Mouse (Mus musculus) cerebellum, postnatal 36 days (tissue): Measurements from ENCODE around the gene M1ap.
A peak's percentile ranks its signal among the peaks of the same experiment; 100 is the strongest.

Source experiments
- DNase-seq, 2 experiments: peaks; one replicate each; pipeline ENCODE4 v3.0.0; 2021 to 2022; ENCODE audit warnings: mixed read lengths in 2 of 2

M1ap gene

GRCm38 (mm10) chr6:83038496-83039012, 91.9 kb downstream of the M1ap start:
- peak; percentile 91 to 92 for DNase-seq

GRCm38 (mm10) chr6:83040601-83041000, 93.9 kb downstream of the M1ap start:
- no peak for DNase-seq

- no peak for DNase-seq
These were observed 96.9 kb downstream of the M1ap start for GRCm38 (mm10) chr6:83043561-83043960.

GRCm38 (mm10) chr6:83043993-83044392, 97.3 kb downstream of the M1ap start:
- DNase-seq = no peak

- DNase-seq = no peak
These were observed 98.0 kb downstream of the M1ap start for GRCm38 (mm10) chr6:83044742-83045141.

GRCm38 (mm10) chr6:83049367-83049766, 102.7 kb downstream of the M1ap start:
- DNase-seq = no peak

- peak in 1 of 2 experiments; percentile 25 for DNase-seq
These were observed 106.6 kb downstream of the M1ap start for GRCm38 (mm10) chr6:83053136-83053960.

GRCm38 (mm10) chr6:83054074-83054851, 107.6 kb downstream of the M1ap start, which contains the start of gene Aup1:
Gene Aup1 (plus strand): TSS chr6:83054521.
- peak; percentile 96 for DNase-seq

GRCm38 (mm10) chr6:83054871-83055431, 108.2 kb downstream of the M1ap start, which contains the start of gene Htra2:
Gene Htra2 (minus strand): TSS chr6:83055273.
- DNase-seq = no peak

GRCm38 (mm10) chr6:83057790-83058189, 111.1 kb downstream of the M1ap start, which contains the start of gene Dqx1:
Gene Dqx1 (plus strand): TSS chr6:83057844.
- DNase-seq = no peak

GRCm38 (mm10) chr6:83058725-83059124, 112.0 kb downstream of the M1ap start:
- no peak for DNase-seq

- DNase-seq = no peak
These were observed 119.3 kb downstream of the M1ap start for GRCm38 (mm10) chr6:83065995-83066394.

GRCm38 (mm10) chr6:83066441-83066840, 119.7 kb downstream of the M1ap start:
- no peak for DNase-seq

- no peak for DNase-seq
These were observed 121.5 kb downstream of the M1ap start for GRCm38 (mm10) chr6:83068221-83068620.

- DNase-seq = no peak
These were observed 122.2 kb downstream of the M1ap start for GRCm38 (mm10) chr6:83068706-83069487.

- peak in 1 of 2 experiments; percentile 17 for DNase-seq
These were observed 123.0 kb downstream of the M1ap start for GRCm38 (mm10) chr6:83069488-83070246.

- no peak for DNase-seq
These were observed 123.4 kb downstream of the M1ap start, which contains the start of gene Tlx2 for GRCm38 (mm10) chr6:83070247-83070310. Gene Tlx2 (minus strand): TSS chr6:83070293.

- peak; percentile 22 to 58 for DNase-seq
These were observed 123.9 kb downstream of the M1ap start for GRCm38 (mm10) chr6:83070311-83071219.

GRCm38 (mm10) chr6:83071220-83071619, 124.5 kb downstream of the M1ap start:
- peak in 1 of 2 experiments; percentile 27 for DNase-seq

GRCm38 (mm10) chr6:83074979-83075378, 128.3 kb downstream of the M1ap start:
- DNase-seq = no peak
